Mouse (Mus musculus): ENCODE measurements at regions not wholly inside any gene's neighbourhood (a gene's known extent, or its start where the extent isn't known, plus 50 kb on each side); places are given as distances from the start of the nearest gene placed in this dataset.
"Not testable (repeated sequence)": the region's sequence is repeated elsewhere in the genome, so short reads cannot be mapped to it uniquely, and the experiment has no call there.

DNA sequence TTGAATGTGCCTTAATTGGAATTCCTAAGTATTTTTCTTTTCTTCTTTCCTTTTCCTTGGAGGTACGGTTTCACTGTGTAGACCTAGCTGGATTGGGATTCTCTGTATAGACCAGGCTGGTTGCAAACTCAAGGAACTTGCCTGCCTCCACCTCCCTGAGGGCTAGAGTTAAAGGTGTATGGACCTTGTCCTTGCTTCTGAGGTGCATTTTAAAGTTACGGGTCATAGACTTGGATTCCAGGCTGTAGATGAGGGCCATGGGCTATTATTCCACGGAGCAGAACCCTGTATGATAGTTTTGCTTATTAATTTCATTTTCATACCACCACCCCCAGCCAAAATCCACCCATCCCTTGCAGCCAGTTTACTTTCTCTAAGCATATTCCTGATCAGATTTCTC lies 50.7 kb upstream of the Wdr26 start:
- intact Hi-C loops (cut with DNase I), result no loop called here
- DNase-seq (ENCODE audit: low spot score in 2 of 2), result no peak

DNA sequence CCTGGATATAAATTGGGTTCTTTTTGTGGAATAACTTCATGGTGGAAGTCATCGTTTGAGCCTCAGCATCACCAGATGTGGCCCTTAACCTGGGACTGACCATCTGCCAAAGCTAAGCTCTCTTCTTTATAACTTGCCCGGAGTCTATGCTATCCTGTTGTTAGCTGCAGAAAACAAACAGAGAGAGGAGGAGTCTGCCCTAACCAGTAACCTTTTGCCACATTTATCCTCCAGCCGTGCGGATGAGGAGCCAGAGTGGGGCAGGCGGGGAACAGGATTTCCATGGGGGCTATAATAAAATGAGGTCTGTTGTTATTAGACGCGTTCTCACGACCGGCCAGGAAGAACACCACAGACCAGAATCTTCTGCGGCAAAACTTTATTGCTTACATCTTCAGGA lies 51.4 kb upstream of the Wdr26 start:
- no peak for DNase-seq (ENCODE audit: low spot score in 2 of 2)
- intact Hi-C loops (cut with DNase I), result no loop called here

DNA sequence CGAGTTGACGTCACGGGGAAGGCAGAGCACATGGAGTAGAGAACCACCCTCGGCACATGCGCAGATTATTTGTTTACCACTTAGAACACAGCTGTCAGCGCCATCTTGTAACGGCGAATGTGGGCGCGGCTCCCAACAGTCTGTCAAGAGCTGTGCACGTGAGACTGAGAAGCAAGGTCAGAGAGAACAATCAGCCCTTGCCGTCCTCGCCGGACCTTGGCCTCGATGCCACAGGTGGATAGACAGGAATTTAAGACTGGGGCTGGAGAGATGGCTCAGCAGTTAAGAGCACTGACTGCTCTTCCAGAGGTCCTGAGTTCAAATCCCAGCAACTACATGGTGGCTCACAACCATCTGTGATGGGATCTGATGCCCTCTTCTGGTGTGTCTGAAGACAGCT lies 58.7 kb upstream of the Wdr26 start:
- intact Hi-C loops (cut with DNase I), result loop anchor here (5.0 kb wide), 2 partner anchors 277 to 347 kb away; no protein-coding TSS in a partner anchor
- DNase-seq (ENCODE audit: low spot score in 2 of 2), result not testable (repeated sequence)

DNA sequence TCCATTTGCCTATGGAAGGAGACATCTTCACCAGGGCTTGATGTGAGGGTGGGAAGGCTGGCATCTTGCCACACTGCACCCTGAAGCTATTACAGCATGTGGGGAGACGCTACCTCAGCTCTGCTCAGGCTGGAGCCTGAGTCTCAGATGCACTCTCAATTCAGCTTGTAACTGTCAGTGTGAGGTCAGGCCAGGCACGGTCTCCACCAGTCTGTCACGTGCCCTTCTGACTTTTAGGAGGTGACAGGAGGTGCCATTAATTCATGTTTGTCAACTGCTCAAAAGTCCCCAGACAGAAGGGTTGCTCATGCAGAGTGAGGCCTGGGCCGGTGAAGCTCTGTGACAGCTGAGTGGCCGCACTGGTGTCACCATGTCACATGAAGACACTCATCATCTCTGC lies 59.4 kb upstream of the Wdr26 start:
- intact Hi-C loops (cut with DNase I), result loop anchor here (5.0 kb wide), 2 partner anchors 276 to 346 kb away; no protein-coding TSS in a partner anchor

DNA sequence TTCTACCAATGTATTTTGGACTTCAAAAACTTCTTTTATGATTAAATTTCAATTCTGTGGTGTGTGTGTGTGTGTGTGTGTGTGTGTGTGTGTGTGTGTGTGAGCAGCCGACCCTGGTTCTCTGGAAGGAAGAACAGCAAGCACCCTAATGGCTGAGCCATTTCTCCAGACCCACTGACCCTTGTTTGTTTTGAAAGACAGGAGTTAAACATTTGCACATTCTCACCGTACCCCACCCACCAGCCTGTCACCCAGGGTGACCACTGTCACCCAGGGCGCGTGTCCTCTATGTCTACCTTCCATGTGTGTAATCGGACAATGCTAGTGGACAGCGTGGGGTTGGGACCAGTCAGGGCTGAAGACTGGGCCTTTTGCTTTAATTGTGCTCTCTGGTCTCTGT lies 60.0 kb upstream of the Wdr26 start:
- DNase-seq (ENCODE audit: low spot score in 2 of 2), result no peak
- intact Hi-C loops (cut with DNase I), result loop anchor here (5.0 kb wide), 2 partner anchors 275 to 345 kb away; no protein-coding TSS in a partner anchor

More for the DNA sequence above, 59.4 kb upstream of the Wdr26 start:
- DNase-seq (ENCODE audit: low spot score in 2 of 2), result no peak

DNA sequence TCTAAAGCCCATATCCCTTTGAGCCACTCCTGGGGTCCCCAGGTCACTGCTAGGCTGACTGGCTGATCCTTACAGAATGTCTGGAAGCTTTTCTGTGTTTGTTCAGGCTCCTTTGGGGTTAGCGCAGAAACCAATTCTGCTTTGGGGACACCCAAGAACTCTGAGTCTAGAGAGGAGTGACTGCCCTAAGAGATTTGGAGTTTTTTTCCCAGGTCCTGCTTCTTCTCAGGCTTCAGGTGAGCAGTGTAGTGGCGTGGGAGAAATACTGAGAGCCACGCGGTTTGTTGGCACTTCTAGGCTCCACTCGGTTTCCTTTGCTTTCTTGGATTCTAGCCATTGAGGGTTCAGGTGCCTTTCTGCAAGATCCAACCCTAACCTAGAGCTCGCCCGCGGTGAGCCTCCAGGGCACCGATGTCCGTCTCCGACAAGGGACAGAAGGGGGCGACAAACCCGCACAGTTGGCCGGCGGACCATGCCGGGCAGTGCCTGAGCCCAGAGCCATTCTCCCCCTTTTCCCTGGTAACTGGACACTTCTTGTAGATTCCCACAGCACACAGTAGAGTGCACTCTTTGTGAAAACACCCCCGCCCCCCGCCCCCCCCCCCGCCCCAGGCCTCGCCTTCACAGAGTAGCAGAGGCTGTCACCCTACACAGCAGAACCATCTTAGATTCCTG lies 61.0 kb upstream of the Wdr26 start:
- intact Hi-C loops (cut with DNase I), result loop anchor here (5.0 kb wide), 2 partner anchors 275 to 345 kb away; no protein-coding TSS in a partner anchor
- DNase-seq (ENCODE audit: low spot score in 2 of 2), result peak; percentile 82 to 85

DNA sequence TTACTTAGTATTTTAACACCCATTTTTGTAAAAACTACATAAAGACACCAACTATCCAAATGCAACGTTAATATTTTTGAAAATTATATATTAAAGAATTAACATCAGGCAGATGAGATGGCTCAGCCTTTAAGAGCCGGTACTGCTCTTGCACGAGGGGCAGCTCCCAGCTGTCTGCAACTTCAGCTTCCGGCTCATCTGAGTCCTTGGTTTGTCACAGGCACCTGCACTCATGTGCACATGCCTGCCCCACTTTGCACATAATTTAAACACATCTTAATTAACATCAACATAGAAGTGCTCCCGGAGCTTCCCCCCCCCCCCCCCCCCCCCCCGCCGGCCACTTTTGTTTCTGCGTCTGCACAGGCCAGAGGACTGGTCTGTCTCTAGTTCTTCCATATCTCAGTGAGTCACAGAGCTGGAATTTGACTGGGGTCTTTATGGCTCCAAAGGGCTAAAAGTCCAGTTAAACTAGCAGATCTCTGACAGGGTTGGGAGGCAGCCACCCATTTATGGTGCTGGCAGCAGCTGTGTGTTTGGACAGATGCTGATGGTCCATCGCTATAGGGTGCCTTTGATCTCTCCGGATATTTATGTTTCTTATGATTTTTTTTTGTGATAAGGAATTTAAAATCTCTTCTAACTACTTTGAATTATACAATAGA lies 61.9 kb upstream of the Wdr26 start:
- intact Hi-C loops (cut with DNase I), result loop anchor here (5.0 kb wide), 2 partner anchors 274 to 344 kb away; no protein-coding TSS in a partner anchor

DNA sequence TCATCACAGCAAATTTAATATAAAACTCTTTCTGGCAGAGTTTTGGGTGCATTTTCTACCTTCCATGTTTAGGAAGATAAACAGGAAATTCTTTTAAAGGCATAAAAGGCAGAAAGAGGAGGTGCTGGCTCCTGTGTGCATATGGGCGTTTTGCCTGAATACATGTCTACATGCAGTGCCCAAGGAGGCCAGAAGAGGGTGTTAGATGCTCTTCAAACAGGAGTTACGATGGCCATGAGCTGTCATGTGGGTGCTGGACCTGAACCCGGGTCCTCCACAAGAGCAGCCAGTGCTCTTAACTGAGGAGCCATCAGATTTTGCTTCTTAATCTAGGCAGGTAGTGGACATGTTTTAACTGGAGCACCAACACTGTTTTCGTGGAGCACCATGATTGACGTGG lies 69.0 kb upstream of the Wdr26 start:
- DNase-seq (ENCODE audit: low spot score in 2 of 2), result no peak
- intact Hi-C loops (cut with DNase I), result no loop called here

More for the DNA sequence above, 61.9 kb upstream of the Wdr26 start:
- no peak for DNase-seq (ENCODE audit: low spot score in 2 of 2)

DNA sequence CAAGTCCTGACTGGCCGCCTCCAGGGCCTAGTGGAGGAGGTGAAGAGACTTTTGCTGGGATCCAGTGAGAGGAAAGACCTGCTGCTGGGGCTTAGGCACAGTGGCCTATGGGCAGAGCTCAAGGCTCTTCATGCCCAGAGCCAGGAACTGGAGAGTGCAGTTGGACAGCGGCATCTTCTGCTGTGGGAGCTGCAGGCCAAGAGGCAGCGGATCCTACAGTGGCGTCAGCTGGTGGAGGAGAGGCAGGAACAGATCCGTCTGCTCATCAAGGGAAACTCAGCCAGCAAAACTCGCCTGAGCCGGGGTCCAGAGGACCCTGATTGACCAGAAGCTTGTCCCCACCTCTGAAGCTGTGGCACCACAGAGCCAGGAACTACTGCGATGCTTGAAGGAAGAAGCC lies 69.4 kb upstream of the Cnih3 start:
- DNase-seq (ENCODE audit: low spot score in 2 of 2); intact Hi-C loops (cut with DNase I): not testable (repeated sequence)

DNA sequence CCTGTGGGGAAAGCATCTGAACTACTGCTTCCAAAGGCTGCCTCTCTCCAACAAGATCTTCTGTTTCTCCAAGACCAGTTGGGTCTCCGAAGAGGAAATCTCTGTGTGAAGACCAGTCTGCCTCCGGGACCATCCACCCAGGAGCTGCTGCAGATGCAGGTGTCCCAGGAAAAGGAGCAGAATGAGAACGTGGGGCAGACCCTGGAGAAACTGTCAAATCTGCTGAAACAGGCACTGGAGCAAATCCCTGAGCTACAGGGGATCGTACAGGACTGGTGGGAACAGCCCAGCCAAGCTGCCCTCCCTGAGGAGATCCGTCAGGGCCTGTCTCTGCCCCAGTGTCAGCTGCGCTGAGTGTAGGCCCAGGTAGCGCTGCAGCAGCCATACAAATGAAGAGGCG lies 68.9 kb upstream of the Cnih3 start:
- DNase-seq (ENCODE audit: low spot score in 2 of 2); intact Hi-C loops (cut with DNase I): not testable (repeated sequence)

DNA sequence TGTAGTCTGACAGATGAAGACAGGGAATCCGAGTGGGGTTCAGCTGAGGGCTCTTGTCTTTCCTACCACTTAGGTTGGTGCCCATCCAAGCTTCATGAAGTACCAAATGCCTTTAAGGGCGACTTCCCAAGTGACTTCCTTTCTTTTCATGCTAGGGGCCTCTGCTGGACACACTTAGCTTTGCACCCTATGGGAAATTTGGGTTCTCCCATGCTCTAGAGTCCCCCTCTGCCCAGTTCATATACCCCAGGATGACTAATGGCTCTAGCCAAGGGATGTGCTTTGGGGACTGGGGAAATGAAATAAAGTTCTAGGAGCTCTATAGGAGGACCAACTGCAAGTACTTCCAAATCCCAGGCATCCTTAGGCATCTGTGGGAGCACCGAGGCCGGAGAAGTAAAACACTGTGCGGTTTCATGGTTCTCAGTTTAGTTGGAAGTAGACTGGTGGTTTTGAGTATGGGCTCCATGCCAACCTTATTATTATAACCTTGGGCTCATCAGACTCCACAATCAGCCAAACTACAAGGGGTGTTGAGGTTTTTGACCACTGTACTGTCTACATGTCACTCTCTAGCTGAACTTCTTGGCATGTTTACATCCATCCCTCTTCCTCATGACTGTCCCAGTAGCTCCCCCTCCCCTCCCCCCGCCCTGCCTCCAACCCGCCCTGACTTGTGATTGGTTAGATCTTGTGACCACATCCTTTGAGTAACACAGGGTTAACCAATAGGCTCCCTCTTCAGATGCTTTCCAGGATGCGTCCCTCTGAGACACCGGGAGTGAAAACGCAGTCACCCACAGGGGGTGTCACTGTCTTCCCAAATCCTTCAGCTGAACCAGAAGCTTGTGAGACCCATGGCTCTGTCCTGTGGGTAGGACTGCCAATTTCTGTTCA lies 67.9 kb upstream of the Cnih3 start:
- DNase-seq (ENCODE audit: low spot score in 2 of 2), result no peak
- intact Hi-C loops (cut with DNase I), result no loop called here

DNA sequence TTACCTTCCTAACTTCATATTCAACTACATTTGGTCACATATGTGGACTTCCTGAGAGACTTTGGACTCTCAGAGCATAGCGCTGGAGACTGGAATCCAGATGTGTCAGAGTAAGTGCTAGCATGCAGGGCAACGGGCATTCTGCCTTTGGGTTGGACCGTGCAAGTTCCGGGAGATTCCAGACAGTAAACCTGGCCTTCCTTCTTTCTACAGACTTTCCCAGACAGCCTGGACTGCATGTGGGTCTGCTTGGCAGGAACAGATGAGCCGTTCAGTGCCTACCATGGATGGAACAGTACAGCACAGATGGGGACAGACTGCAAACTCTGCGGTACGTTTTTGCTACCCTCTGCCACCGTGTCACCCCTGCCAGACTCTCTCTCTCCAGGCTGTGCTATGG lies 66.8 kb upstream of the Cnih3 start:
- no peak for DNase-seq (ENCODE audit: low spot score in 2 of 2)
- intact Hi-C loops (cut with DNase I), result no loop called here

DNA sequence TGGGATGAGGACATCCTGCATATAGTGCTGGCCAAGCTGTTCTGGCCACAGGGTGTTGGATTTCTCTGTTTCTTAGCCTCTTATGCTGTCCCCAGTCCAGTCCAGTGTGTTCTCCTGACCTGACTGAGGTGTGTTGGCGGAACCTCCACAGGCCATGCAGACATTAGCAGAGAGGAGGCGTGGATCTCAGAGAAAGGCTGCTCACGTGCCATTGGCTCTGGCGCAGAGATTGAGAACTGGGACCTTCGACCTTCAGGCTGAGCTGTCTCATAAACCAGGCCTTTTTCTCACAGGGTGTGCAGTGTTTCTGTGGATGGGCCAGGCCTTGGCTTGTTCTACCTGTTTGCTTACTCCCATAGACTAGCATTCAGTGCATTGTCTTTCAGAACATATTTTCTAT lies 66.3 kb upstream of the Cnih3 start:
- intact Hi-C loops (cut with DNase I), result no loop called here
- DNase-seq (ENCODE audit: low spot score in 2 of 2), result no peak

DNA sequence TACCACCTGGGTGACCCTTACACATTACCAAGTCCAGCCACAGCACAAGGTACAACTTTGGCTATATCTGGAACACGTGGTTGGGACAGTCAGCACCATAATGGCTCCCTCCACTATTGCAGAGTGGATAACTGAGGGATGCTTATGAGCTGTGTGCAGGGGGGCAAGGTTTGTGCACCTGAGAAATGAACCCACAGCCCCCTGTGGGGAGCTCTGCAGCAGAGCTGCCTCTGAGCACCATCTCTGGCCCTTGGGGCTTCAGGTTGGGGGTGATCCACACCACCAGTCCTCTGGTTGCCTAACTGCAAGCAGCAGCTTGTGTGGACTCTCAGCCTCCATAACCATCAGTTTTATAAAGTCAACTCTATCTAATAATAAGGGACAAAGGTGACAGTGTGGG lies 65.3 kb upstream of the Cnih3 start:
- DNase-seq (ENCODE audit: low spot score in 2 of 2), result no peak
- intact Hi-C loops (cut with DNase I), result no loop called here

DNA sequence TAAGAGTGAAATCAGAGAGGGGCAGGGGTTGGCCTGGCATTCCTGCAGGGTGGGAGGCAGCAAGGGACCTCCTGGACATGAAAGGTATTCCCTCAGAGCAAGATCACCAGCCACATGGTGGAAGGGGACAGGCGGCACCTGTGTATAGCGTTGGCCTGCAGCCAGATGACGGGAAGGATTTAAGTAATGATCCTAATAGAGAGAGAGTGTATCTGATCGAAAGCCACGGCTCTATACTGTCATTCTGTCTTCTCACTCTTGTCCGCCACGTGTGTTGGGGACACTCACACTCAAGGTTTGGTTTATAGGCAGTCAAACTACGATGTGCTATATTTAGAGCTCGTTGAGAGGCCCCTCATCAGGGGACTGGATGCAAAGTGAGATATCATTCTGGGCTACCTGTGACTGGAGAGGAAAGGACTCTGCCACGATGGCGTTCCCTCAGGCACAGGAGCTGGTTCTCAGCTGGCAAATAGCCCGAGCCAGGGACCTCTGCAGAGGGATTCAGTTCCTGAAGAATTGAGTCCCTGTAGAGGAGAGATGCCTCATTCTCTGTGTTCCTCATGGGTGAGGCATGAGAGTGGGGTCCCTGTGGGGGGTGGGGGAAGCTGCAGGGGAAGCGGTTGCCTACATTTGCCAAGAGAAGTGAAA lies 62.9 kb upstream of the Cnih3 start:
- DNase-seq (ENCODE audit: low spot score in 2 of 2), result no peak
- intact Hi-C loops (cut with DNase I), result no loop called here

DNA sequence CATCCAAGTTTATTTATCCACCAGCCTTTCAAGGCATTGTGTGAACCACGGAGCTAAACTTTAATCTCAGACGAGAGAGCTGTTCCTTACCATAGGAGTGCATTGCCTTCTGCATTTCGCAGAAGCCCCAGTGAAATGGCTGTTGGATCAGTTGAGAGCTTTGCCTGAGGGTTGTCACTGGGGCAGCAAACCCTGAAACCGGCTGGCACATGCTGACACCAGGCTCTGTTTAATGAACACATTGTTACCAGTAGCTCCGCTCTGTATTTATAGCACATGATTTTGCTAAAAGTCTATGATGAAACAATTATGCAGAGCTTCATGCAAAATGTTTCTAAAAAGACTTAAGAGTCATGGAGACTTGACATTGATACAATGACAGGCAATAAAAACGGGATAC lies 61.2 kb upstream of the Cnih3 start:
- intact Hi-C loops (cut with DNase I), result no loop called here

DNA sequence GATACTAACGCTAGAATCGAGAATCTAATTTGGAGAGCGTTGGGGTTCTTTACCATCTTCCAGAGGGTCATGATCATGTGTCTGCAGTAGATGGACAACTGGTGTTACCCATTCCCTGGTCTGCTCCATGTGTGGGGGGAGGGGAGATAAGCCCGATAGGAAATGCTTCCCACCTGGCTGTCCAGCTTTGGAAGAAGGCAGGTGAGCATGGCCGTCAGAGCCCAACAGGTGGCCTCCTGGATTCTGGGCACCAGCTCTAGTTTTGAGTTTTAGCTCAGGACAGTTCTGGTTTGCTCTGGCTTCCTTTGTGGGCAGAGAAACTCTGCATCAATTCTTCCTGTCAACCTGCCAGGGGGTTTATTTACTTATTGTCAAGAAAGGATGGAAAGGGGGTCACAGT lies 60.5 kb upstream of the Cnih3 start:
- no peak for DNase-seq (ENCODE audit: low spot score in 2 of 2)
- intact Hi-C loops (cut with DNase I), result no loop called here

More for the DNA sequence above, 61.2 kb upstream of the Cnih3 start:
- DNase-seq (ENCODE audit: low spot score in 2 of 2), result no peak

DNA sequence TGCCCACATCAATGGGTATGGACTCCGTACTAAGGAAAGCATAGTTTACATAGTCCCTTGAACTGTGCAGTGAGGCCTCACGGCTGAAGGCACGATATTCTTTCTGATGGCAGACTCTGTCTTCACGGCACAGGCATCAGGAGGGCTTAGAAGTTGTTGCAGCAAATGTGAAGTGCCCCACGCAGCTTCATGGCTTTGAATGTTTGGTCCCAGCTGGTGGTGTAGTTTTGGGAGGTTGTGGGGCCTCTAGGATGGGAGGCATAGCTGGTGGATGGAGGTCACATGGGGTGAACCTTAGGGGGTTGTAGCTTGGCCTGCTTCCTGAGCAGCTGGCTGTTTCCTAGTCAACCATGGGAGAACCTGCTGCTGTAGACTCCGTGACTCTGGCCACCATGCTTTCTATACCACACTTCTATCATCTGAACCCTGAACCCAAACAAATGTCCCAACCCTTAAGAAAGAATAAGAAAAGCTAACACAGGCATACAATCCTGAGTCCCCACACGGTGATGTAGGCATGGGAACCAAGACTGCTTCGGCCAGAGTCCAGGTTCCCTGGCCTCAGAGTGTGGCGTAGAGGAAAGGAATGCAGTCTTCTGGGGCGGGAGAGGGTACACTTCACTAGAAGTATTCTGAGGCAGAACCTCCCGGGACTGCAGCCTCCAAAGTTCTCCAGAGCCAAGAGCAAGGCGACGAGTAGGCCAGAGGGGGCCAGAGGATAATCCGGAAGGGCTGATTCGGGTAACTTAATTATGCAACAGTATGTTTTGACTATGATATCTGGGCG lies 59.2 kb upstream of the Cnih3 start:
- DNase-seq (ENCODE audit: low spot score in 2 of 2), result no peak

DNA sequence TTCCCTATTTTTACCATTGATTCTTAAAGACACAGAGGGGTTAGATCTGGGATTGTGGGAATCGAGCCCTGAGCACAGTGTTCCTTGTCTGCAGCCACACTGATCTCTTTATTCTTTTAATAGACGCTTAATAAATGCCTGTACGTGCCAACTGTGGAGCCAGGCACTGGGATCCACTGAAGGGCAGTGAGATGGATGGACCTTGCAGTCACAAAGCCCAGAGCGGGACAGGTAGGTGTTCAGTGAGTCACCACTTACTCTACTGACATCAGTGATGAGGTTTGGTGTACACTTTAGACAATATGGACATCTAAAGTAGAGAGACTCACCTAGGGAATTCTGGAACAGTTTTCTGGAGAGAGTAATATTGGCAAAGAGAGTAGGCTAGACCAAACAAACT lies 56.8 kb upstream of the Cnih3 start:
- no peak for DNase-seq (ENCODE audit: low spot score in 2 of 2)
- intact Hi-C loops (cut with DNase I), result no loop called here

More for the DNA sequence above, 59.2 kb upstream of the Cnih3 start:
- intact Hi-C loops (cut with DNase I), result no loop called here
